Mouse (Mus musculus): ENCODE data around the gene Ccl7. TPM values are rescaled to one million over a fixed set of nuclear protein-coding genes. Genes with fewer than 3 reads are reported as not detected.

The Ccl7 gene
- 1 to 10 TPM in 1 of 2 experiments, under 1 TPM in 1; 0.68 to 1.7 TPM for total RNA-seq (2021)
- polyA plus RNA-seq (2012; rRNA removed), result 1.1 and 1.4 TPM in 2 replicates
- long read RNA-seq, result 0 reads

DNA sequence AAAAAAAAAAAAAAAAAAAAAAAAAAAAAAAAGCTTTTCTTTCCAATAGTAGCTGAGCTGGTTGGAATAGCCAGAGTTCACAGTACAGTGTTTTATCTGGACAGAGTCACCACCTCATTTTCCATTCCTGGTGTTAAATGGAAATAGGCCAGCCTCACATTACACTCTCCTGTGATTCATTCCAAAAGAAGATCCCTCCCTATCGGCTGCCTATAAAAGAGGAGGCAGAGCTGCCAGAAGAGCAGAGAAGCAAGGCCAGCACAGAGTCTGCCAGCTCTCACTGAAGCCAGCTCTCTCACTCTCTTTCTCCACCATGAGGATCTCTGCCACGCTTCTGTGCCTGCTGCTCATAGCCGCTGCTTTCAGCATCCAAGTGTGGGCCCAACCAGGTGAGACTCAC, at the start of gene Ccl7:
Gene Ccl7, plus strand, starts transcription at position 242 of the 400 bp plus-strand sequence.
- intact Hi-C loops (cut with DNase I), result loop anchor here (2.0 kb wide), 1 partner anchor 49 kb away; no protein-coding TSS in a partner anchor
- H3K79me2 ChIP-seq (replicated peaks; ENCODE audit: control insufficient read depth, insufficient read depth, low read length), result no peaks in the 10 kb centered on the region
- H3K4me1 ChIP-seq (ENCODE audit: control insufficient read depth, insufficient read depth, low read length), result no peaks in the 10 kb centered on the region; the same call in 1 of the 2 replicates
- TF ChIP-seq EP300 (IDR thresholded peaks at IDR 0.05; ENCODE audit: insufficient read depth, low read depth, low read length), result no peak
- TF ChIP-seq POLR2A (IDR thresholded peaks at IDR 0.05; ENCODE audit: insufficient read depth, low read depth, low read length), result peak; percentile 54
- TF ChIP-seq CTCF (IDR thresholded peaks at IDR 0.05), result no peak
- H3K4me3 ChIP-seq, result no peak within 1 kb of the TSS
- H3K27me3 ChIP-seq (ENCODE audit: control insufficient read depth, insufficient read depth, low read length), result no peaks in the 10 kb centered on the region
- no peak within 1 kb of the TSS for H3K27ac ChIP-seq
- no peaks in the 10 kb centered on the region for H3K36me3 ChIP-seq (ENCODE audit: control insufficient read depth, insufficient read depth, low read length)
- no peak within 1 kb of the TSS for H3K9ac ChIP-seq (ENCODE audit: low read depth, low read length)
- peak; percentile 43 to 58 for DNase-seq
- WGBS, result 41% methylated on average over 3 of the region's 3 CpGs

DNA sequence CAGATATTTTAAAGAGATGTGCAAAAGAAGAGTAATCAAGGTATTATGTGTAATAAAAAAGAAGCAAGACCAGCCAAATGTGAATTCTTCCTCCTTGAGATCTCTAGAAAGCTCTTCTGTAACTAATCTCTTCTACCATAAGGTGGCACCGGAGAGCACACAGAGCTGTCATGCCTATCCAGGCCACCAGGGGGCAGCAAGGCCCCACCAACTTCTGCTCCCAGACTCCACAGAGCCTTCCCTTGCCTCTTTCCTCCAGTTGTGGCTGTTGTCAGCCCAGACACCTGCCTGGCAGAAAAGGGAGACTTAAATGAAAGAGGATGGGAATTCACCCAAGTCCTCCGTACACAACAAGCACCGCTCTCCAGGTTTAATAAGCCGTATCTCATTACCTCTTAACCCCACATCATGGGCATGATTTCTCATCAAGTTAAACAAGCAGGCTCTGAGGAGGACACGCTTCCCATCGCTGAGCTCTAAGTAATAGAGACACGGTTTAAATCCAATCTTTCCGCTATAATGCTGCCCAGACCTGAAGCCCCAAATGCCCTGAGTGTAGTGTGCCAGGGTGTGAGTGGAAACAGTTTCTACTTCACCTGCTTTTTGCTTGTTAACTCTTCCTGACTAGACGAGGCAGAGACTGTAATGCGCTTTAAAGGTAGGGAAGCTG, 49.2 kb upstream of the Ccl7 start:
- Histone ChIP-seq H3K36me3 (ENCODE audit: control insufficient read depth, insufficient read depth, low read length) (no peaks in the 10 kb centered on the region), H3K27ac (no peak overlapping the region), H3K27me3 (ENCODE audit: control insufficient read depth, insufficient read depth, low read length) (no peaks in the 10 kb centered on the region), H3K79me2 (replicated peaks; ENCODE audit: control insufficient read depth, insufficient read depth, low read length) (no peaks in the 10 kb centered on the region), H3K9ac (ENCODE audit: low read depth, low read length) (no peak overlapping the region), H3K4me3 (no peak overlapping the region), H3K4me1 (ENCODE audit: control insufficient read depth, insufficient read depth, low read length) (no peaks in the 10 kb centered on the region)
- TF ChIP-seq EP300 (IDR thresholded peaks at IDR 0.05; ENCODE audit: insufficient read depth, low read depth, low read length), result peak; percentile 94
- no peak for TF ChIP-seq POLR2A (IDR thresholded peaks at IDR 0.05; ENCODE audit: insufficient read depth, low read depth, low read length)
- 0 out of 2 replicates have a peak, but pooled peaks have one; percentile 100 for TF ChIP-seq CTCF (IDR thresholded peaks at IDR 0.05)
- intact Hi-C loops (cut with DNase I), result loop anchor here (1.0 to 2.0 kb wide), 2 partner anchors 48 to 181 kb away; partner anchors contain the start of gene Ccl7
- DNase-seq, result peak; percentile 62 to 79
- 68% methylated on average over 10 of the region's 10 CpGs for WGBS

DNA sequence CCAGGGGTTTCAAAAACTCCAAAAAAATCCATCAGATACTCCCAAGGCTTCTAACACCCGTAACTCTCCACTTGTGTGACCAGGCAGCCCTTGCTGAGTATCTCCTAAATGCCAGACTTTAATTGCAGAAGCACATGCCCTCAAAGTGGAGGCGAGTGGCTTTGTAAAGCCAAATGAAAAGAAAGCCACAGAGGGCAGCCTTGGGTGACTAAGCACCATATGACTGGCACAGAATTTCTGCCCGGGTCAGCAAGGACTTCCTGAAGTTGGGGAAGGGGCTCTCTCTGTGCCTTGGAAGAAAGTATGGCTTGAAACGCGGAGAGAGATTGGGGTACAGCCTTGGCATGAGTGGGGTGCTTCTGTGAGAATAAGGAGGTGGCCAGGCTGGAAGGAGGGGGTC, 48.4 kb upstream of the Ccl7 start:
- no peak overlapping the region for H3K27ac ChIP-seq
- H3K4me1 ChIP-seq (ENCODE audit: control insufficient read depth, insufficient read depth, low read length), result no peaks in the 10 kb centered on the region
- no peak for DNase-seq
- no peak overlapping the region for H3K9ac ChIP-seq (ENCODE audit: low read depth, low read length)
- no peaks in the 10 kb centered on the region for H3K79me2 ChIP-seq (replicated peaks; ENCODE audit: control insufficient read depth, insufficient read depth, low read length)
- intact Hi-C loops (cut with DNase I), result loop anchor here (2.0 kb wide), 1 partner anchor 48 kb away; the partner anchor contains the start of gene Ccl7
- 85% methylated on average over 5 of the region's 5 CpGs for WGBS
- no peak for TF ChIP-seq EP300 (IDR thresholded peaks at IDR 0.05; ENCODE audit: insufficient read depth, low read depth, low read length)
- TF ChIP-seq CTCF (IDR thresholded peaks at IDR 0.05), result no peak
- TF ChIP-seq POLR2A (IDR thresholded peaks at IDR 0.05; ENCODE audit: insufficient read depth, low read depth, low read length), result no peak
- no peaks in the 10 kb centered on the region for H3K36me3 ChIP-seq (ENCODE audit: control insufficient read depth, insufficient read depth, low read length)
- no peak overlapping the region for H3K4me3 ChIP-seq
- H3K27me3 ChIP-seq (ENCODE audit: control insufficient read depth, insufficient read depth, low read length), result no peaks in the 10 kb centered on the region

DNA sequence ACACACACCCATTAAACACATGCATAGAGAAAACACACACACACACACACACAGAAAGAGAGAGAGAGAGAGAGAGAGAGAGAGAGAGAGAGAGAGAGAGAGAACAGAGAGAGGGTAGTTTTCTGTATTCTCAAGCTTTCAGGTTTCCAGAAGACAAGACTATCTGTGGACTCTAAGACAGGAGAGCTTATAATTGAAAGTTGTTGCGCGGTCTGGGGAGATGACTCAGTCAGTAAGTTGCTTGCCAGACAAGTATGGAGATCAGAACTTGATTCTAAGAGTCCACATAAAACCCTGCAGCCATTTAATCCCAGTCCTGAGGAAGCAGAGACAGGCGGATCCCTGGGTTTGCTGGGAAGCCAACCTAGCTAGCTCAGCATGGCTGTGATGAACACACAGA, 46.9 kb upstream of the Ccl7 start:
- intact Hi-C loops (cut with DNase I), result no loop called here
- Histone ChIP-seq H3K9ac (ENCODE audit: low read depth, low read length) (no peak overlapping the region), H3K27me3 (ENCODE audit: control insufficient read depth, insufficient read depth, low read length) (no peaks in the 10 kb centered on the region), H3K79me2 (replicated peaks; ENCODE audit: control insufficient read depth, insufficient read depth, low read length) (no peaks in the 10 kb centered on the region), H3K36me3 (ENCODE audit: control insufficient read depth, insufficient read depth, low read length) (no peaks in the 10 kb centered on the region), H3K4me3 (no peak overlapping the region), H3K27ac (no peak overlapping the region), H3K4me1 (ENCODE audit: control insufficient read depth, insufficient read depth, low read length) (no peaks in the 10 kb centered on the region)
- no peak for DNase-seq
- no peak for TF ChIP-seq EP300 (IDR thresholded peaks at IDR 0.05; ENCODE audit: insufficient read depth, low read depth, low read length)
- no peak for TF ChIP-seq CTCF (IDR thresholded peaks at IDR 0.05)
- no peak for TF ChIP-seq POLR2A (IDR thresholded peaks at IDR 0.05; ENCODE audit: insufficient read depth, low read depth, low read length)
- WGBS, result 81% methylated on average over 3 of the region's 3 CpGs

DNA sequence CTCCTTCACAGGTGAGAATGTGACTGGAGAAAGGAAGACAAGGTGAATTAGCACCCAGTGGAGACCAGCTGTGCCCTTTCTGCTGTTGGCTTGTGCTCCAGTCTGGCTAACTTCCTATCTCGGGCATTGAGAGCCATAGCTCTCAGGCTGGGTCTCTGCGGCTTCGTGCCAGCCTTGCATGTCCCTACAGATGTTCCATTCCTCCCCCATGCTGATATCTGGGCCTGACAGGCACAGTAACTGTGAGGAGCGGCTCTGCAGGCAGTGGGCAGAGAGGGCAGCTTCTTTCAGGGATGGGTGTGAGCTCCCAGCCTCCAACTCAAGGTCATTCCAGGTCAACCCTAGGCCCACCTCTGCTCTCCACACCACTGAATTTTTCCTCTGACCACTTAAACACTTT, 46.0 kb upstream of the Ccl7 start:
- H3K4me1 ChIP-seq (ENCODE audit: control insufficient read depth, insufficient read depth, low read length), result no peaks in the 10 kb centered on the region
- intact Hi-C loops (cut with DNase I), result no loop called here
- TF ChIP-seq POLR2A (IDR thresholded peaks at IDR 0.05; ENCODE audit: insufficient read depth, low read depth, low read length) (no peak), EP300 (IDR thresholded peaks at IDR 0.05; ENCODE audit: insufficient read depth, low read depth, low read length) (no peak), CTCF (IDR thresholded peaks at IDR 0.05) (no peak)
- 57% methylated on average over 4 of the region's 4 CpGs for WGBS
- H3K36me3 ChIP-seq (ENCODE audit: control insufficient read depth, insufficient read depth, low read length), result no peaks in the 10 kb centered on the region
- H3K79me2 ChIP-seq (replicated peaks; ENCODE audit: control insufficient read depth, insufficient read depth, low read length), result no peaks in the 10 kb centered on the region
- H3K4me3 ChIP-seq, result no peak overlapping the region
- no peaks in the 10 kb centered on the region for H3K27me3 ChIP-seq (ENCODE audit: control insufficient read depth, insufficient read depth, low read length)
- no peak overlapping the region for H3K27ac ChIP-seq
- no peak for DNase-seq
- H3K9ac ChIP-seq (ENCODE audit: low read depth, low read length), result no peak overlapping the region

DNA sequence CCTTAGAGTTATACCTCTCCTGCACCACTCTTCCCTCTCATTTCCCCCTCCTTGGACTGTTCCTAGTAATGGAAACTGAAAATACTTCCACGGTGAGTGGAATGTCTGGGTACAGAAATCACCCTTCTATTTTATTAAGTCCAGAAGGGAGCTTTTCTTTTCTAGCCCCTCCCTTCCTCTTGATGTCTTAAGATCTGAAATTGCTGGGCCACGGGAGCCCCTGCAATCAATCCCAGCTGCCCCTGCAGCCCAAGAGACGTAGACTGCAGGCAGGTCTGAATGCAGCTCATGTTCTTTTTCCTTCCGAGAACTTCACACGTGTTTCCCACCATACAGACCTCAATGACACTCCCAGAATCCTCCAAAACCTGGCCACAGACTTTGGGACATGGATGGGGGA, 44.9 kb upstream of the Ccl7 start:
- H3K4me3 ChIP-seq, result no peak overlapping the region
- H3K4me1 ChIP-seq (ENCODE audit: control insufficient read depth, insufficient read depth, low read length), result no peaks in the 10 kb centered on the region
- WGBS, result 64% methylated on average over 5 of the region's 5 CpGs
- intact Hi-C loops (cut with DNase I), result no loop called here
- no peak for DNase-seq
- H3K27me3 ChIP-seq (ENCODE audit: control insufficient read depth, insufficient read depth, low read length), result no peaks in the 10 kb centered on the region
- no peak for TF ChIP-seq POLR2A (IDR thresholded peaks at IDR 0.05; ENCODE audit: insufficient read depth, low read depth, low read length)
- H3K79me2 ChIP-seq (replicated peaks; ENCODE audit: control insufficient read depth, insufficient read depth, low read length), result no peaks in the 10 kb centered on the region
- H3K36me3 ChIP-seq (ENCODE audit: control insufficient read depth, insufficient read depth, low read length), result no peaks in the 10 kb centered on the region
- H3K27ac ChIP-seq, result no peak overlapping the region
- H3K9ac ChIP-seq (ENCODE audit: low read depth, low read length), result no peak overlapping the region
